Mouse (Mus musculus): ENCODE measurements around the gene Slit3.
A peak's percentile ranks its signal among the peaks of the same experiment; 100 is the strongest.

The Slit3 gene

GRCm38 (mm10) chr11:35406045-35406444 is 285.0 kb downstream of the Slit3 start:
- DNase-seq (ENCODE audit: low spot score in 2 of 2), result no peak

- no peak for DNase-seq (ENCODE audit: low spot score in 2 of 2)
Observed at GRCm38 (mm10) chr11:35406522-35406921, 285.5 kb downstream of the Slit3 start.

- DNase-seq (ENCODE audit: low spot score in 2 of 2), result peak; percentile 81 to 84
Observed at GRCm38 (mm10) chr11:35407341-35408154, 286.5 kb downstream of the Slit3 start.

GRCm38 (mm10) chr11:35410431-35410830 is 289.4 kb downstream of the Slit3 start:
- no peak for DNase-seq (ENCODE audit: low spot score in 2 of 2)

GRCm38 (mm10) chr11:35415768-35416401 is 294.9 kb downstream of the Slit3 start:
- peak; percentile 22 to 43 for DNase-seq (ENCODE audit: low spot score in 2 of 2)

GRCm38 (mm10) chr11:35416402-35417093 is 295.5 kb downstream of the Slit3 start:
- no peak for DNase-seq (ENCODE audit: low spot score in 2 of 2)

GRCm38 (mm10) chr11:35417911-35418552 is 297.0 kb downstream of the Slit3 start:
- no peak for DNase-seq (ENCODE audit: low spot score in 2 of 2)

- DNase-seq (ENCODE audit: low spot score in 2 of 2), result no peak
Observed at GRCm38 (mm10) chr11:35419013-35419412, 298.0 kb downstream of the Slit3 start.

GRCm38 (mm10) chr11:35421728-35422127 is 300.7 kb downstream of the Slit3 start:
- DNase-seq (ENCODE audit: low spot score in 2 of 2), result no peak

GRCm38 (mm10) chr11:35428036-35428435 is 307.0 kb downstream of the Slit3 start:
- no peak for DNase-seq (ENCODE audit: low spot score in 2 of 2)

- DNase-seq (ENCODE audit: low spot score in 2 of 2), result no peak
Observed at GRCm38 (mm10) chr11:35431130-35431529, 310.1 kb downstream of the Slit3 start.

- DNase-seq (ENCODE audit: low spot score in 2 of 2), result no peak
Observed at GRCm38 (mm10) chr11:35437510-35437909, 316.5 kb downstream of the Slit3 start.

GRCm38 (mm10) chr11:35440186-35440585 is 319.2 kb downstream of the Slit3 start:
- no peak for DNase-seq (ENCODE audit: low spot score in 2 of 2)

- DNase-seq (ENCODE audit: low spot score in 2 of 2), result no peak
Observed at GRCm38 (mm10) chr11:35444489-35445100, 323.6 kb downstream of the Slit3 start.

GRCm38 (mm10) chr11:35447951-35448350 is 326.9 kb downstream of the Slit3 start:
- no peak for DNase-seq (ENCODE audit: low spot score in 2 of 2)

GRCm38 (mm10) chr11:35449199-35449598 is 328.2 kb downstream of the Slit3 start:
- DNase-seq (ENCODE audit: low spot score in 2 of 2), result no peak

GRCm38 (mm10) chr11:35451636-35452035 is 330.6 kb downstream of the Slit3 start:
- DNase-seq (ENCODE audit: low spot score in 2 of 2), result peak; percentile 82 to 85

GRCm38 (mm10) chr11:35452413-35452812 is 331.4 kb downstream of the Slit3 start:
- DNase-seq (ENCODE audit: low spot score in 2 of 2), result peak; percentile 29 to 31

GRCm38 (mm10) chr11:35454191-35454725 is 333.2 kb downstream of the Slit3 start:
- no peak for DNase-seq (ENCODE audit: low spot score in 2 of 2)

- no peak for DNase-seq (ENCODE audit: low spot score in 2 of 2)
Observed at GRCm38 (mm10) chr11:35454781-35455180, 333.8 kb downstream of the Slit3 start.

- DNase-seq (ENCODE audit: low spot score in 2 of 2), result no peak
Observed at GRCm38 (mm10) chr11:35458068-35458467, 337.0 kb downstream of the Slit3 start.
